Mouse (Mus musculus): ENCODE results near the gene Hist1h2an.
"Not testable (repeated sequence)": the region's sequence is repeated elsewhere in the genome, so short reads cannot be mapped to it uniquely, and the experiment has no call there.

Hist1h2an gene

GRCm38 (mm10) chr13:21786899-21787629, at the start of gene Hist1h2an, which contains the start of gene Hist1h2bp:
Gene Hist1h2an (minus strand): TSS chr13:21787218.
Gene Hist1h2bp (plus strand): TSS chr13:21787461.
- peak; percentile 78 to 90 for DNase-seq

GRCm38 (mm10) chr13:21833461-21833860, 46.4 kb upstream of the Hist1h2an start, which contains the start of the genes Hist1h2ap and Hist1h2br:
Gene Hist1h2ap (minus strand): TSS chr13:21833507.
Gene Hist1h2br (plus strand): TSS chr13:21833743.
- not testable (repeated sequence) for DNase-seq

- peak; percentile 17 to 40 for DNase-seq
Measured at GRCm38 (mm10) chr13:21831418-21832394, 44.7 kb upstream of the Hist1h2an start, which contains the start of gene Hist1h4n. Gene Hist1h4n (minus strand): TSS chr13:21832196.

GRCm38 (mm10) chr13:21830344-21830743, 43.3 kb upstream of the Hist1h2an start:
- no peak for DNase-seq

- DNase-seq, result no peak
Measured at GRCm38 (mm10) chr13:21828511-21828910, 41.5 kb upstream of the Hist1h2an start.

- not testable (repeated sequence) for DNase-seq
Measured at GRCm38 (mm10) chr13:21820082-21820890, 33.3 kb upstream of the Hist1h2an start.

- DNase-seq, result not testable (repeated sequence)
Measured at GRCm38 (mm10) chr13:21812092-21812491, 25.1 kb upstream of the Hist1h2an start.

GRCm38 (mm10) chr13:21811539-21811938, 24.5 kb upstream of the Hist1h2an start, which contains the start of gene Hist1h4m:
Gene Hist1h4m (plus strand): TSS chr13:21811746.
- DNase-seq, result peak; percentile 26 to 53

GRCm38 (mm10) chr13:21811074-21811473, 24.1 kb upstream of the Hist1h2an start:
- DNase-seq, result not testable (repeated sequence)

GRCm38 (mm10) chr13:21810073-21810472, 23.1 kb upstream of the Hist1h2an start, which contains the start of the genes Hist1h2bq and Hist1h2ao:
Gene Hist1h2bq (minus strand): TSS chr13:21810197.
Gene Hist1h2ao (plus strand): TSS chr13:21810465.
- DNase-seq, result not testable (repeated sequence)

- DNase-seq, result not testable (repeated sequence)
Measured at GRCm38 (mm10) chr13:21803058-21803457, 16.0 kb upstream of the Hist1h2an start.

GRCm38 (mm10) chr13:21797163-21797562, 10.1 kb upstream of the Hist1h2an start:
- not testable (repeated sequence) for DNase-seq

GRCm38 (mm10) chr13:21795584-21795983, 8.6 kb upstream of the Hist1h2an start:
- DNase-seq, result no peak

GRCm38 (mm10) chr13:21790601-21791283, 3.7 kb upstream of the Hist1h2an start:
- no peak for DNase-seq

- DNase-seq, result no peak
Measured at GRCm38 (mm10) chr13:21789925-21790324, 2.9 kb upstream of the Hist1h2an start.

- DNase-seq, result no peak
Measured at GRCm38 (mm10) chr13:21787760-21788593, 959 bp upstream of the Hist1h2an start.

GRCm38 (mm10) chr13:21786189-21786898, 674 bp downstream of the Hist1h2an start:
- DNase-seq, result no peak

- DNase-seq, result no peak
Measured at GRCm38 (mm10) chr13:21784311-21784710, 2.7 kb downstream of the Hist1h2an start.

GRCm38 (mm10) chr13:21783734-21784161, 3.3 kb downstream of the Hist1h2an start:
- no peak for DNase-seq

- peak; percentile 41 to 66 for DNase-seq
Measured at GRCm38 (mm10) chr13:21783255-21783617, 3.8 kb downstream of the Hist1h2an start, which contains the start of gene Hist1h3i. Gene Hist1h3i (minus strand): TSS chr13:21783370.
